Mouse (Mus musculus) ES-Bruce4 (cell line): ENCODE measurements around the gene Pja2.
"Not testable (repeated sequence)": the region's sequence is repeated elsewhere in the genome, so short reads cannot be mapped to it uniquely, and the experiment has no call there.

ENCODE experiments used
- CTCF ChIP-seq: IDR thresholded peaks from one replicate; pipeline ENCODE4 v1.8.1; 2011; ENCODE audit warnings: low read depth, low read length
- POLR2A ChIP-seq: IDR thresholded peaks from one replicate; pipeline ENCODE4 v1.8.1; 2011; ENCODE audit warnings: low read length; ENCODE audit not compliant: insufficient read depth

DNA sequence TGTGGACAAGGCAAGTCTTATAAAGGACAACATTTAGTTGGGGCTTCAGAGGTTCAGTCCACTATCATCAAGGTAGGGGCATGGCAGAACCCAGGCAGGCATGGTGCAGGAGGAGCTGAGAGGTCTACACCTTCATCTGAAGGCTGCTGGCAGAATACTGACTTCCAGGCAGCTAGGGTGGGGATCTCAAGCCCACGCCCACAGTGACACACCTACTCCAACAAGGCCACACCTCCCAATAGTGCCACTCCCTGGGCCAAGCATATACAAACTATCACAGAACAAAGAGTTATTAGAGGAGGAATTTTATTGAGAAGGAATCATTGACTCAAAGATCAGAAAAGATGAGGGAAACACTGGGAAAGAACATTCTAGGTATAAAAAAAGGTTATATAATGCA, 17.2 kb downstream of the Pja2 start:
- not testable (repeated sequence) for TF ChIP-seq POLR2A, CTCF
